Mouse (Mus musculus) cerebellum, adult 9-11 months (tissue): ENCODE results near the gene Ecm1.
A peak's percentile ranks its signal among the peaks of the same experiment; 100 is the strongest.
"Not testable (repeated sequence)": the region's sequence is repeated elsewhere in the genome, so short reads cannot be mapped to it uniquely, and the experiment has no call there.

Experiments
- DNase-seq: peaks from one replicate; pipeline ENCODE4 v3.0.0; 2022

Ecm1 gene

GRCm38 (mm10) chr3:95726696-95727358, 12.5 kb downstream of the Ecm1 start:
- DNase-seq = no peak

GRCm38 (mm10) chr3:95725863-95726262, 13.5 kb downstream of the Ecm1 start:
- no peak for DNase-seq

GRCm38 (mm10) chr3:95722386-95722785, 17.0 kb downstream of the Ecm1 start:
- no peak for DNase-seq

- no peak for DNase-seq
Measured at GRCm38 (mm10) chr3:95718153-95718552, 21.2 kb downstream of the Ecm1 start.

GRCm38 (mm10) chr3:95716075-95716474, 23.3 kb downstream of the Ecm1 start:
- DNase-seq = no peak

GRCm38 (mm10) chr3:95709967-95710366, 29.4 kb downstream of the Ecm1 start:
- DNase-seq = no peak

GRCm38 (mm10) chr3:95709044-95709443, 30.3 kb downstream of the Ecm1 start:
- DNase-seq = no peak

GRCm38 (mm10) chr3:95707497-95707896, 31.9 kb downstream of the Ecm1 start:
- DNase-seq = no peak

GRCm38 (mm10) chr3:95706273-95706672, 33.1 kb downstream of the Ecm1 start:
- no peak for DNase-seq

- no peak for DNase-seq
Measured at GRCm38 (mm10) chr3:95704612-95705011, 34.8 kb downstream of the Ecm1 start.

GRCm38 (mm10) chr3:95703276-95703675, 36.1 kb downstream of the Ecm1 start:
- DNase-seq = no peak

GRCm38 (mm10) chr3:95701877-95702540, 37.4 kb downstream of the Ecm1 start:
- DNase-seq = peak; percentile 66

- no peak for DNase-seq
Measured at GRCm38 (mm10) chr3:95701085-95701484, 38.3 kb downstream of the Ecm1 start.

GRCm38 (mm10) chr3:95700233-95700681, 39.1 kb downstream of the Ecm1 start:
- DNase-seq = peak; percentile 82

GRCm38 (mm10) chr3:95698286-95698685, 41.1 kb downstream of the Ecm1 start:
- DNase-seq = no peak

- DNase-seq = no peak
Measured at GRCm38 (mm10) chr3:95696360-95696759, 43.0 kb downstream of the Ecm1 start.

GRCm38 (mm10) chr3:95695796-95696195, 43.6 kb downstream of the Ecm1 start:
- DNase-seq = no peak

- no peak for DNase-seq
Measured at GRCm38 (mm10) chr3:95694808-95695703, 44.3 kb downstream of the Ecm1 start.

- no peak for DNase-seq
Measured at GRCm38 (mm10) chr3:95693821-95694807, 45.3 kb downstream of the Ecm1 start.

- no peak for DNase-seq
Measured at GRCm38 (mm10) chr3:95692677-95693076, 46.7 kb downstream of the Ecm1 start.

GRCm38 (mm10) chr3:95690552-95690951, 48.8 kb downstream of the Ecm1 start:
- not testable (repeated sequence) for DNase-seq

- no peak for DNase-seq
Measured at GRCm38 (mm10) chr3:95689940-95690339, 49.4 kb downstream of the Ecm1 start.
